Mouse (Mus musculus): Measurements from ENCODE around the gene Zfp91. TPM values are rescaled to one million over a fixed set of nuclear protein-coding genes. Genes with fewer than 3 reads are reported as not detected.

The Zfp91 gene
- polyA plus RNA-seq, 1 experiment from 2014 or later: 94.3 TPM

- no peak for TF ChIP-seq CTCF (IDR thresholded peaks at IDR 0.05)
- in situ Hi-C loops (cut with MboI; ENCODE audit: low pct_unique_long_range_greater_than_20kb): no loop called here
- no peaks in the 10 kb centered on the region for H3K27me3 ChIP-seq
- ATAC-seq: no peak
- DNase-seq (ENCODE audit: low read depth, low spot score): no peak
- ChIA-PET POLR2A (no interaction called here), CTCF (interaction anchor here (0.6 to 2.1 kb wide), 4 partner anchors 14 to 251 kb away, joined by 3 to 5 read pairs (median 4); partner anchors contain the start of gene Gm4952)
Measured at GRCm38 (mm10) chr19:12806214-12806613, 10.3 kb upstream of the Zfp91 start.

DNA sequence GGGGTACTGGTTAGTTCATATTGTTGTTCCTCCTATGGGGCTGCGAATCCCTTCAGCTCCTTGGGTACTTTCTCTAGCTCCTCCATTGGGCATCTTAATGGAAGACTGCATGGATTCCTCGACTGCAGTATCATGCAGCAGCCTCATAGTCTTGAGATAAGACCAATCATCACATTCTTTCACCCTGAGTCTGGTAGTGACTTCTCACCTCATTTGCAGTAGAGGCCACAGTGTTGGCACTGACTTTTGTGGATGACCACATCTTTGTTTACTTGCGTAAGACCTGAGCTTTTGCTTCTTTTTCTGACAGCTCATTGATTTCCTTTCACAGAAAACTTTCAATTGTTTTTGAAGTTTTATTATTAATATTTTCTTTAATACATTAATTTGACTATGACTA, 9.8 kb upstream of the Zfp91 start:
- no peaks in the 10 kb centered on the region for H3K27me3 ChIP-seq
- POLR2A ChIA-PET: no interaction called here
- no peak for ATAC-seq
- no peak for TF ChIP-seq CTCF (IDR thresholded peaks at IDR 0.05)
- in situ Hi-C loops (cut with MboI; ENCODE audit: low pct_unique_long_range_greater_than_20kb): no loop called here
- DNase-seq (ENCODE audit: low read depth, low spot score): no peak
- CTCF ChIA-PET: interaction anchor here (1.4 to 2.1 kb wide), 3 partner anchors 206 to 250 kb away, joined by 3 to 5 read pairs (median 4); partner anchors contain the start of gene Gm4952

GRCm38 (mm10) chr19:12804237-12804636, 8.3 kb upstream of the Zfp91 start:
- POLR2A ChIA-PET: no interaction called here
- CTCF ChIA-PET: no interaction called here
- in situ Hi-C loops (cut with MboI; ENCODE audit: low pct_unique_long_range_greater_than_20kb): loop anchor here (5.0 kb wide), 2 partner anchors 212 to 287 kb away; no protein-coding TSS in a partner anchor

DNA sequence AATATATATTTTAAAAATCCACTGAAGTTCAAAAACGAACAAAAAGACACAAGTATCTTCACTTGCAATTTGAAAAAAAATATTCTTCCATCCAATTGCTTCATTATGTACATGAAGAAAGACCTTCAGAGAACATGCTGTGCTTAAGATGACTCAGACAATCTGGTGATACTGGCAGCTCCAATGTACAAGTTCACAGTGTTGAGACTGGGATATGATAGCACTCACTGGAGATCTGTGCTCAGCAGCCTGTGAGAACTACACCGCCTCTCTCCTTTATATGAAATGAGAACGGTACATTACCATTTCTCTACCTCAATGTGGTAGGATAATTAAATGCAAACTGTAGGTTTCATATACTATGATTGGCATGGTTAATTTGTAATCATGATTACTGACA, 6.9 kb upstream of the Zfp91 start:
- DNase-seq (ENCODE audit: low read depth, low spot score) (no peak), ATAC-seq (no peak)
- no peaks in the 10 kb centered on the region for H3K27me3 ChIP-seq
- in situ Hi-C loops (cut with MboI; ENCODE audit: low pct_unique_long_range_greater_than_20kb): loop anchor here (5.0 kb wide), 2 partner anchors 211 to 286 kb away; no protein-coding TSS in a partner anchor
- no peak for TF ChIP-seq CTCF (IDR thresholded peaks at IDR 0.05)
- CTCF ChIA-PET: interaction anchor here (2.2 kb wide), 1 partner anchor 207 kb away, joined by 7 read pairs; no protein-coding TSS in a partner anchor
- POLR2A ChIA-PET: no interaction called here

More at GRCm38 (mm10) chr19:12804237-12804636, 8.3 kb upstream of the Zfp91 start:
- no peak for ATAC-seq
- H3K27me3 ChIP-seq: no peaks in the 10 kb centered on the region
- no peak for DNase-seq (ENCODE audit: low read depth, low spot score)
- no peak for TF ChIP-seq CTCF (IDR thresholded peaks at IDR 0.05)

DNA sequence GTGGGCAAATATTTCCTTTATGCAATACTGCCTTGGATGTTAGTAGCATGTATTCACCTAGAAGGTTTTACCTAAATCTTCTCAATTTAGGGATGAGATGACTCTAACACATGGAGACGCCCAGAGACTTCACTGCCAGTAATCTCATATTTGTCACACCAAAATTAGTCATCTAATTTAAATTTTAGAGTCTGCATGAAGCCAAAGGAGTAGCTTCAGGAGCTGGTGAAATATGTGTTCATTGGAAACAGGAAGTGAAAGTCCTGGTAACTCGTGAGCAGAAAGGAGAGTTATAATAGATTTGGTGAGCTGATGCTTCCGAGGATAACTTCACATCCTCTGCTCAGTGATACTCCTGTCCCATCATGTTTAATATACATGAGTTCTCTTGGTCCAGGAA, 5.1 kb upstream of the Zfp91 start:
- POLR2A ChIA-PET: interaction anchor here (0.6 kb wide), 1 partner anchor 164 kb away, joined by 4 read pairs; no protein-coding TSS in a partner anchor
- CTCF ChIA-PET: interaction anchor here (1.2 to 2.2 kb wide), 3 partner anchors 19 to 205 kb away, joined by 4 to 7 read pairs (median 7); no protein-coding TSS in a partner anchor
- no peak for DNase-seq (ENCODE audit: low read depth, low spot score)
- no peak for TF ChIP-seq CTCF (IDR thresholded peaks at IDR 0.05)
- in situ Hi-C loops (cut with MboI; ENCODE audit: low pct_unique_long_range_greater_than_20kb): loop anchor here (5.0 kb wide), 2 partner anchors 209 to 284 kb away; no protein-coding TSS in a partner anchor
- H3K27me3 ChIP-seq: no peaks in the 10 kb centered on the region
- ATAC-seq: no peak

DNA sequence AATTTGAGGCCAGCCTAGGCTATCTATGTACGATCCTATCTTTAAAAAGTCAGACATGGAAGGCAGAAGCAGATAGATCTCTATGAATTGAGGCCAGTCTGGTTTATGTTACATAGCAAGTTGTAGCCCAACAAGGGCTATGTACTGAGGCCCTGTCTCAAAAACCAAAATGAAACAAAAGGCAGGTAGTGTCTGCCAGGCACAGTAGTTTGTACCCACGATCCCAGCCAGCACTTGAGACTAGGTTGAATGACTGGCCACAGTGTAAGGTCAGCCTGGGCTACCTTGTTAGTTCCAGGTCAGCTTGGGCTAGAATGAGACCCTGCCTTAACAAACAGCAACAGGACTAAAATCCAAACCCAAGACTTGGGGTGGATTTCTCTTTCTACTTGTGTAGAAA, 4.7 kb upstream of the Zfp91 start:
- CTCF ChIA-PET: interaction anchor here (1.6 to 2.2 kb wide), 2 partner anchors 19 to 205 kb away, joined by 7 read pairs; no protein-coding TSS in a partner anchor
- in situ Hi-C loops (cut with MboI; ENCODE audit: low pct_unique_long_range_greater_than_20kb): loop anchor here (5.0 kb wide), 2 partner anchors 208 to 283 kb away; no protein-coding TSS in a partner anchor
- TF ChIP-seq CTCF (IDR thresholded peaks at IDR 0.05): no peak
- ATAC-seq (no peak), DNase-seq (ENCODE audit: low read depth, low spot score) (no peak)
- no peaks in the 10 kb centered on the region for H3K27me3 ChIP-seq
- POLR2A ChIA-PET: no interaction called here

- DNase-seq (ENCODE audit: low read depth, low spot score) (no peak), ATAC-seq (no peak)
- ChIA-PET POLR2A (interaction anchor here (1.2 kb wide), 1 partner anchor 203 kb away, joined by 3 read pairs; no protein-coding TSS in a partner anchor), CTCF (interaction anchor here (0.9 to 3.8 kb wide), 6 partner anchors 11 to 281 kb away, joined by 3 to 30 read pairs (median 3); no protein-coding TSS in a partner anchor)
- in situ Hi-C loops (cut with MboI; ENCODE audit: low pct_unique_long_range_greater_than_20kb): loop anchor here (10.0 to 25.0 kb wide), 2 partner anchors 784 to 1012 kb away; no protein-coding TSS in a partner anchor
- H3K27me3 ChIP-seq: no peaks in the 10 kb centered on the region
- TF ChIP-seq CTCF (IDR thresholded peaks at IDR 0.05): no peak
Measured at GRCm38 (mm10) chr19:12799081-12799480, 3.2 kb upstream of the Zfp91 start.

- ATAC-seq (no peak), DNase-seq (ENCODE audit: low read depth, low spot score) (no peak)
- ChIA-PET POLR2A (interaction anchor here (1.2 kb wide), 1 partner anchor 203 kb away, joined by 3 read pairs; no protein-coding TSS in a partner anchor), CTCF (interaction anchor here (0.9 to 3.8 kb wide), 6 partner anchors 12 to 280 kb away, joined by 3 to 30 read pairs (median 3); no protein-coding TSS in a partner anchor)
- no peak for TF ChIP-seq CTCF (IDR thresholded peaks at IDR 0.05)
- no peaks in the 10 kb centered on the region for H3K27me3 ChIP-seq
- in situ Hi-C loops (cut with MboI; ENCODE audit: low pct_unique_long_range_greater_than_20kb): loop anchor here (10.0 to 25.0 kb wide), 2 partner anchors 784 to 1011 kb away; no protein-coding TSS in a partner anchor
Measured at GRCm38 (mm10) chr19:12798404-12798803, 2.5 kb upstream of the Zfp91 start.

DNA sequence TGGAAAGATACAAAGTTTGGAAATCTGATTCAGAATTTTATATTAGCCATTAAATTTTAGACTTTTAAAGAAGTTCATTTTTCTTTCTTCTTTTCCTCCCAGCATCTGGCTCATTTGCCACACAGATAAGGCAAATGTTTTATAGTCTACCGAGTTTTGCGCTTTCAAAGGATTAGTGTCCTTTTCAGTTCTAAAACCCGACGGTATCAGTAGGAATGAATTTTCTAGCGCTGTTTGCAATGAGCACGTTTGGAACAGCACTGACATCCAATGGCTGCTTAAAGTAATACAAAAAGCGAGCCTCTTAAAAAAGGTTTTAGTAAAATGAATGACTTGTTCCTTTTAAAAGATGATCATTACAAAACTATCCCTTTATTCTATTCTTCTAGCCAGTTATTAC, 1.1 kb upstream of the Zfp91 start:
- peak; percentile 68 for TF ChIP-seq CTCF (IDR thresholded peaks at IDR 0.05)
- ChIA-PET POLR2A (interaction anchor here (1.4 to 2.9 kb wide), 2 partner anchors 201 to 324 kb away, joined by 3 to 32 read pairs; no protein-coding TSS in a partner anchor), CTCF (interaction anchor here (1.0 to 3.8 kb wide), 3 partner anchors 16 to 207 kb away, joined by 3 to 30 read pairs (median 3); no protein-coding TSS in a partner anchor)
- in situ Hi-C loops (cut with MboI; ENCODE audit: low pct_unique_long_range_greater_than_20kb): loop anchor here (10.0 to 25.0 kb wide), 2 partner anchors 782 to 1010 kb away; no protein-coding TSS in a partner anchor
- H3K27me3 ChIP-seq: no peaks in the 10 kb centered on the region
- DNase-seq (ENCODE audit: low read depth, low spot score): peak; percentile 17
- no peak for ATAC-seq

- ChIA-PET CTCF (interaction anchor here (0.8 to 3.8 kb wide), 5 partner anchors 15 to 206 kb away, joined by 3 to 30 read pairs (median 3); no protein-coding TSS in a partner anchor), POLR2A (interaction anchor here (0.7 to 2.9 kb wide), 4 partner anchors 124 to 323 kb away, joined by 3 to 32 read pairs (median 3); no protein-coding TSS in a partner anchor)
- TF ChIP-seq CTCF (IDR thresholded peaks at IDR 0.05): no peak
- ATAC-seq (peak; percentile 50), DNase-seq (ENCODE audit: low read depth, low spot score) (peak; percentile 75)
- in situ Hi-C loops (cut with MboI; ENCODE audit: low pct_unique_long_range_greater_than_20kb): loop anchor here (10.0 to 25.0 kb wide), 2 partner anchors 782 to 1009 kb away; no protein-coding TSS in a partner anchor
- no peaks in the 10 kb centered on the region for H3K27me3 ChIP-seq
Measured at GRCm38 (mm10) chr19:12796328-12796931, 504 bp upstream of the Zfp91 start.
